Mouse (Mus musculus) ES-Bruce4 (cell line): ENCODE results near the gene Larp1.

Source experiments
- CTCF ChIP-seq: IDR thresholded peaks from one replicate; pipeline ENCODE4 v1.8.1; 2011; ENCODE audit warnings: low read depth, low read length
- POLR2A ChIP-seq: IDR thresholded peaks from one replicate; pipeline ENCODE4 v1.8.1; 2011; ENCODE audit warnings: low read length; ENCODE audit not compliant: insufficient read depth

GRCm38 (mm10) chr11:58095561-58095960 is 86.7 kb downstream of the Larp1 start:
- no peak for TF ChIP-seq CTCF
- no peak for TF ChIP-seq POLR2A
